Mouse (Mus musculus) kidney, postnatal 10 days (tissue): ENCODE data around the gene Plekhm3.
A peak's percentile ranks its signal among the peaks of the same experiment; 100 is the strongest.

Experiments used
- DNase-seq: peaks from one replicate; pipeline ENCODE4 v3.0.0; 2021; ENCODE audit warnings: mixed read lengths

The Plekhm3 gene

DNA sequence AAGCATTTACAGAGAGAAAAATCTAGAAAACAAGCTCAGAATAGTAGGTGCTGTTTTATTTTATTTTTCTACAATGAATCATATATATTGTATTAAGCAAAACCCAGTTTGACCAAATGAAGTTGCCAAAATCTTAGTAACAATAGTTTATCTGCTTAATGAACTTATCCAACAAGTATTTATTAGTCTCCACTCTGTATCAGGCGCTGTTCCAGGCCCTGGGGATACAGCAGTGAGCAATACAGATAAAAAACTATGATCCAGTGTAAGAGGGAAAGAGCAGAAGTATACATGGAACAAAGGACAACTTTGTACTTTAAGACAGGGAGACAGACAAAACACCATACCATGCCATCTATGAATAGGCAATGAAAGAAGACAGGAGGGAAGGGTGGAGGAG lies 81.5 kb downstream of the Plekhm3 start:
- no peak for DNase-seq

DNA sequence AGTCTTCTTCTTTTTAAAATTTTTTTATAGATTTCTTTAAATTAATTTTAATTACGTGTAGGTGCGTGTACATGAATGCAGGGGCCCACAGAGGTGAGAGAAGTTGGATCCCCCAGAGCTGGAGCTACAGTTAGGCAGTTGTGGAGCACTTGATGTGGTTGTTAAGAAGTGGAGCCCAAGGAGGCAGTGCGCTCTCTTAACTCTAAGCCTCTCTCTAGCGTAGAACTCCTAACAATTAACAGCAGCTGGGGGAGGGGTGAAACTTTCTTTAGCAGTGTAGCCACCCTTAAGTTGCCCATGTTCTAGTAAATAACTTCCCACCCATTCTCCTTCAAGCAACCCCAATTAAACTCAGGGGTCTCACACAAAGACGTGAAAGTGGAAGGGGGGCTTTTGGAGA lies 84.7 kb downstream of the Plekhm3 start:
- DNase-seq = no peak

DNA sequence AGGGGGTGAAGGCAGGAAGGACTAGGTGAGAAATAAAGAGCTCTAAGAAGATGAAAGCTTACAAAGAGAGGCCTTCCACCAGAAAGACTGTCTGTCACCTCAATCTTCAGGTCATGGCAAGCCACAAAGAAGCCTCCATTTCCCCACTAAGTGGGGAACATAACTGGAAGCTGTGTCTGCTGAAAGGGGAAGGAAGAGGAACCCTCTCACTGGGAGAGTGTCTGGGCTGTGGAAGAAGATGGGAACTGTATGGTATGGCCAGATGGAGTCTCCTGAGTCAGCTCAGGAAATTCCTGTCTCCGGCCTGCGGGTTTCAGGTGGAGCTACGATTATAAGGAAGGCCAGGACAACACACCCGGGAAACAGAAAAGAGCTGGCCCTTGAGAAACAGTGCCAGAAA lies 88.9 kb downstream of the Plekhm3 start:
- no peak for DNase-seq

DNA sequence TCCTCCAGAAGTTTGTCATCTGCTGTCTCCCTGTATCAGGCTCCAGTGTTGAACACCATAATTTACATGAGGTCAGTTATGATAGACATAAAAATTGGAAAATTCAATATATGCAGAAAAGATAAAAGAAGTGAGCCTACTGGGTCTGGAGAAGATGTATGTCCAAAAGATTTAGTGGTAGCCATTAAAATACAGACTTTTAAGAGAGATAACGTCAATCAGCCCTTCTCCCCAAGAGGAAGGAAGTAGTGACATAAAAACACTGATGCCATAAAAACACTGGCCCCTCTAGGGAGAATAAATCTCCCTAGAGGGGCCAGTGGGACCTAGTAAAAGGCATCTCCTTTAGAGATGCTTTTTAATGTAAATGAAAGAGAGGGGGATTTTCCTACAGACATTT lies 90.5 kb downstream of the Plekhm3 start:
- no peak for DNase-seq

DNA sequence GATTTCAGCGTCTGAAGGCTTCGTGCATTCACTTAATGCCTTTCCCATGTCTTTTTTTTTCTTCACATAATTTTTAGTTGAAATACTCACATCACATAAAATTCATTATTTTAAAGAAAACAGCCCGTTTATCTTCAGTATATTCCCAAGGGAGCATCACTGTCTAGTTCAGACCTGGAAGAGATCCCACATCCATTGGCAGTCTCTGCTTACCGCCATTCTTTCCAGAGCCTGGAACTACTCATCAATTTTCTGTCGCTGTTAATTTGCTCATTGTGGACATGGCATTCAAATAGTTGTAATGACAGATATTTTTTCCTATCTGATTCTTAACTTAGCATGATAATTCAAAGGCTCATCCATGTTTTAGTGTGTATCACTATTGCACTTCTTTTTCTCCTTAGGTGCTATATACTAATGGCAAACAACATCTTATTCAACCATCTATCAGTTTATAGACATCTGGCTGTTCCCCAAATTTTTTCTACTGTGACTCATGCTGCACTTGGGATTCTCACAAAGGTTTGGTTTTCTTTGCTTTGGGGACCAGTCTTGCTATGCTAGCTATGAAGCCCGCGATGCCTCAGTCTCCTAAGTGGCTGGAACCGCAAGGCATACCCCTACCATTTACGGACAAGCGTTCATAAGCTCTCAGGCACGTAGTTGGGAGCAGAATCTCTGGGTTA lies 96.2 kb downstream of the Plekhm3 start:
- no peak for DNase-seq

DNA sequence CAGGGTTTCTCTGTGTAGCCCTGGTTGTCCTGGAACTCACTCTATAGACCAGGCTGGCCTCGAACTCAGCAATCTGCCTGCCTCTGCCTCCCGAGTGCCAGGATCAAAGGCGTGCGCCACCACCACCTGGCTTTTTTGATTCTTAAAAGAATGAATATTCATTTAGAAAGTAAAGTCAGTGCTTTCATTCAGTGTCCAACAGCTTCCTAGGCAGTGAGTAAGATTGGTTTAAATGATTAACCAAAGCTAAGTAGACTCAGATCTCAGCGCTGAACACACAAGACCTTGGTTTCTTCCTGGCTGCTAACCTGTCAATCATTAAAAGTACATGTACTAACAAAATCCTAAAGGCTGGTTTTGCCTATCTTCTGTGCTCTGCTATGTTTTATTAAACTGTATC lies 96.8 kb downstream of the Plekhm3 start:
- no peak for DNase-seq

DNA sequence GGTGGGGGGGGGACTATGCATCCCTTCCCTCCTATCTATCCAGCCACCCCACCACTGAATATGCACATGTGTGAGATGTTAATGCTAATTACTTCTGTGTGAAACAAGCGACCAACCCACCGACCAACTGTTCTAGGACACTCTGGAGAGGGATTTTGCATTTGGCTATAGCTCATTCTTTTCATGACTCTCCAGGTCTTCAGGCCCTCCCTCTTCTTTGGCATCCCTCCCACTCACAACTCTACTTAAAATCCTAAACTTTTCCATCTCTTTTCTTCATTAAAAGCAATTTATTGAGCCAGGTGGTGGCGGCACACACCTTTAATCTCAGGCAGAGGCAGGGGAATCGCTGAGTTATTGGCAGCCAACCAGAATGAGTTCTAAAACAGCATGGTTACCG lies 101.8 kb downstream of the Plekhm3 start:
- DNase-seq = no peak

DNA sequence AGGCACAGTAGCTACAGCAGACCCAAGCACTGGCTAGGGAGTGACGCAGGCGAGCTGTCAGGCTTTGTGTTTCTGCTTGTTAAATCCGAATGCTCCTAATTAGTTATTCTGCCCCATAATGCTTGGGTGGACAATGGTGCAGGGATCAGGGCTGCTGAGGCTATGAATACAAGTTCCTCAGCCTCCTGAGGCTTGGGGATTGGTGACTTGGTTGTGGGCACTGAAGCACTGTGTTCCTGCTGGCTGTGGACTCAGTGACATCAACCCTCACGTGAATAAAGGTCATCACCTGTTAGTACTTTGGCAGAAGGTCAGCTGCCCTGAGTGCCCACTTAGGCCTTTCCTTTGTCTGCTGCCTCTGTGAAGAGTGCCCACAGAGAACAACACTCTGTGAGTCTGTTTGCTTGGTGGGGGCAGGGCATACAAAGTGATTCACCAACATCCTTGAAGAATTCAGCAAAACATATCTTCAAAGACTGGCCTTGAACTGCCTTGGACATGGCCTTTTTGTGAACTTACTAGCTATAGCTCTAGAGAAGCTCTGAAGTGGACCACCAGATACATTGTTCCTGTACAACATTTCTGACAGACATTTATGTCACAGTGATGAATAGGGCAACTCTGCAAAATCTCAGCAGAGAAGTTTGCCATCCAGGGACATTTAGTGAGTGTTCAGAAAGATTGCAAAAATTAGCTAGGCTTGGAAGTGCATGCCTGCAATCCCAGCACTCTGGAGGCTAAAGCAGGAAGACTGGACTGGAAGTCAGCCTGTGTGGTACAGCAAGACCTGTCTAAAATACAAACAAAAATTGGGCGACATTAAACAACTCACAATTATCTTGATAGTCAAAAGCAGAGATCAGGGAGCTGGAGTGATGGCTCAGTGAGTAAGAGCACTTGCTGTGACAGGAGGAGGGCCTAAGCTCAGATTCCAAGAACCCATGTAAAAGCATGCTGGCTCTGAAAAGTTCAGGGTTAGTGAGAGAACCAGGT lies 102.6 kb downstream of the Plekhm3 start:
- no peak for DNase-seq

DNA sequence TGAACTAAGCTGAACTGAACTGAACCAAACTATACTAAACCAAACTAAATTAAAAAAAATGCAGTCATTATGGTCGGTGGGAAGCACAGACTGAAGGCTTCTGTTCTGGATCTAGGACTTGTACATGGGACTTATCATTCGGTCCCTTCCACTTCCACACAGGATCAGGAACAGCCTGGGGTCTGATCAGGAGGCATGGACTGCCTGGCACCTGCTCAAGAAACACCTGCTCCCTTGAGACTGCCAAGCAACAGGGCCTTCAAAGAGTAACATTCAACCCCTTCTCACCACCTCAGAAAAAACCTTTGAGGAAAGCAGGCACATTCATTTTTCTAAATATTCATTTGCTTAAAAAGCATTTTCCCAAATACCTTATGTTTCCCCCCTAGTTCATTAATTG lies 103.4 kb downstream of the Plekhm3 start:
- no peak for DNase-seq

DNA sequence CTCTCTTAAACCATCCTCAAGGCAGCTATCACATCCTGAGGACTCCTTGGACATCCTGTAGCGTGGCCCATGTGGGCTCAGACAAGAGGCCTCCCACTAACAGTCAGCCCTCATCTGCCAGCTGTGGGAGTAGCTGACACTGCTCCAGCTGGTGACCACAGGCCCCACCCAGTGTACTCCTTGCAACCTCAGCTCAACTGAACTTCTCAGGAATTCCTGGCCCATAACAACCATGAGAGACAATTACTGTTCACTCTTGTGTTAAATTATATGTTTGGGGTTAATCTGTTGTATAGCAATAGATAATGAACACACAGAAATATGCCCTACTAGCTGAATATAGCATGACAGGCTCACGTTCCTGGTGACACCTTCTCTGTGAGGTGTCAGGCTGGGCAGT lies 104.4 kb downstream of the Plekhm3 start:
- DNase-seq = peak; percentile 27

DNA sequence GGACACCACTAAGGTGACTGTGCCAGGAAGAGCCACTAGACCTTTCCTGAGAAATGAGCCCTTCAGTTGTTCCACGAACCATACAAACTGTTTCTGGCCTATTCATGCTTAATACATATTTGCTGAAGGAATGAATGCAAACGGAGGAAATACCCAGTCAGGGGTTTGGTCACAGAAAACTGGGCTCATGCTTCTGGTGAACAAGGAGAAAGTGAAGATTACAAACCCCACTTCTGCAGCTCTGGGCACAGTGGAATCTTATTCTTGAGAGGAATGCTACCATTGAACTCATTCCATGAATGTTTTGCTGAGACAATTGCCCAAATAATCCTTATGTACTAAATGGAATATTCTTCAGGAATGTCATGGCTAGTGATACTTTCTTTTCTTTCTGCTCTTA lies 106.3 kb downstream of the Plekhm3 start:
- DNase-seq = no peak

DNA sequence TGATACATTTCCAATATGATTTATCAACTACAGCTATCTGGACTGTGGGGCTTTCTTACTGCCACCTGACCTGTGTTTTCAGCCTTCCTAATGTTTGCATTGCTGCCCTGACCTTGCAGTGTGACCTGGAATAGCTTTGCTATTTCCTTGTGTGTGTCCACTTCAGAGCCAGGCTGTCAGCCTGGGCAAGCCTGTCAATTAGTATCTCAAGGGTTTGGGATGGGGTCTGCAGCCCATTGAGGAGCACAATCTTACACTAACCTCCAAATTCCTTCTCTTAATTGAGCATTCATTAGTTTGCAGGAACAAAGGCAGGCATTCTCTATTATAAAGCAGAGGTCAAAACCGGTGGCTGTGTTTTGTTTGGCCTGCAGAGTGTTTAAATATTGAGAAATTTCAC lies 107.6 kb downstream of the Plekhm3 start:
- no peak for DNase-seq

DNA sequence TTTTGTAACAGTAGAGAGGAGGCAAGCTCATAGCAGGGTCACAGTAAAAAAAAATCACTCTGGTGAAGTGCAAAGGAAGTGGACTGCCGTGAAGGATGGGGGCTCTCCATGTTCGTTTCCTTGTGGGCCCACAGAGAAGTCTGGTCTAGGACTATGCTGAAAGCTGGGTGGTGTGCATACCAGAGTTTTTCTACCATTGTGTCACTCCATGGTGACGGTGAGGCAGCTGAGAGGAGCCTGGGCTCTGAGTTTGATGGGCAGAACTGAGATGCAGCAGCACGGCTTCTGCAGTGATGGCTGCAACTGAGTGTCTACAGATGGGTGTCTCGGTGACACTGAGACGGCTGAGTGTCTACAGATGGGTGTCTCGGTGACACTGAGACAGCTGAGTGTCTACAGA lies 108.5 kb downstream of the Plekhm3 start:
- no peak for DNase-seq

DNA sequence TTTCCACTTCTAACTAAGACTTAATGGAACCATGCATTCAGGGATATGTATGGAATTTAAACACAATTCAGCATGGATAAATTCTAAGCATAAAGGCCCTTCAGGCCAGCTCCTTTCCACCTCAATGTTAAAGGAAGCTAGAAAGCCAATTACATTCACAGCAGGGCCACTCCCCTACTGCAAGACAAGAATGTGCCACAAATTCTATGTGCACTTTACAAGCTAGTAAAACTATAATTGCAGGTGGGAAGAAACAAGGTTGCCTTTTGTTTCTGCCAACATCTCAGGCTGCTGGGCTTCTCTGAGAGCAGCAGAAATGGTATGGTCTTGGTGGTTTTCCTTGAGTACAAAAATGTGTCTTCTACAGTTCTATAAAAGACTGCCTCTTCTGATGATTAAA lies 109.1 kb downstream of the Plekhm3 start:
- DNase-seq = no peak

DNA sequence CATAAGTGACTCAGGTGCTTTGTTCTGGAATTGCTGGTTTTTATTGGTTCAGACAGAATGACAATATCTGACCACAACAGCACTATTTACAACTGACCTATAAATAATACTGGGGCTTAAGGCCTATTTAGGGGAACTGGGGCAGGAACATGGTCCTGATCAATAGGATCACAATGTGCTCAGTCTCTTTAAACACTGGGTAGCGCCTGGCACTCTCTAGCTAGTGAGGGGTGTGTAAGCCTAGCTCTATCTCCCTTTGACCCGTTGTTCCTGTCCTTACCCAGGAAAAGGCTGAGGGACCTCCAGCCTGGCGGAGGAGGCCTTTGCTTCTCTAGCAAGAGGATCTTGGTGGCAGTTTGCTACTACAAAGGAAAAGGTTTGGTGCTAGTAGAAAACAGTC lies 111.6 kb downstream of the Plekhm3 start:
- no peak for DNase-seq

DNA sequence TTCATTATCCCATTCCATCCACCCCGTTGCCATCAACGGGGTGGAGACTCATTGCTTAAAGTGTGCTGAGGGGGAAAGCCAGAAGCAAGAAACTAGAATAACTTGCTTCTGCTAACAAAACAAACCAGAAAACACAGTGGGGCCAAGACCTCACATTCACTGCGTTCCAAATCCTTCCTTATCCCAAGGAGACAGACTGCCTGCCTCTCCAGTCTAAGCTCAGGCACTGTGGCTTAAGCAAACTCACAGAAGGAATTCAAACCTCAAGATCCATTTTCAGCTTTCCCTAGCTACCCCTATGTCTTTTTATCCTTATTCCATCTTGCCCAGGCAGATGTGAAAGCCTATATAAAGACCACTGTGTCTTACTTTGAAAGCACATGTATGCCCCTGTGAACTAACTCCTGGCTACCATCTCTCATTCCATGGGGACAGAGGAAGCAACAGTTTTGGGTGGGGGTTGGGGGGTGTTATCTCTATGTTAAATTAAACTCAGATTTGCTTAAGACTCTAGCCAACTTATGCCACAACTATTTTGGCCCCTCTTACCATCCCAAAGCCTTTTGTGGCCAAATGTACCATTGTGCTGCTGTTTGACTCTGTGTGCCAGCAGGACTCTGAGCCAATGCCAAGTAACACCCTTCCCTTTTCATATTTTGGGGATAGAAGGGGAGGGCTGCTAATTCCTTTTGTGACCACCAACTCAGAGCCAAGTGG lies 112.6 kb downstream of the Plekhm3 start:
- no peak for DNase-seq

DNA sequence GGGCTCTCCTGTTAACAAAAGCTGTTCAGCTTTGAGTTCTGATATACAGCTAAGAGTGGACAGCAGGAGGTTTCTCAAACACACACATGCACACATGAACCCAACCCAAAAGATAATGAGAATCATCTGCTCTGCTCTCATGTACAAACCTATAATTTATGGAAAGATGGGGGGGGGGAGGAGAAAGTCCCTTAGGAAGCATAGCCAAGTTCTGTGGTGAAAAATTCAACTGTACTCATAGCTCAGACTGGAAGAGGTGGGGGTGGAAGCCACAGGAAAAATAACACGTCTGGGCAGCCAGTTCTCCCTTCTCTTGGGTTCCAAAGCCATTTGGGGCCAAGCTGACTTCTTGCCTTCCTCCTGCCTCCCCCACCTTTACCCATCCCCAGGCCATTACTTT lies 115.7 kb downstream of the Plekhm3 start:
- DNase-seq = no peak

DNA sequence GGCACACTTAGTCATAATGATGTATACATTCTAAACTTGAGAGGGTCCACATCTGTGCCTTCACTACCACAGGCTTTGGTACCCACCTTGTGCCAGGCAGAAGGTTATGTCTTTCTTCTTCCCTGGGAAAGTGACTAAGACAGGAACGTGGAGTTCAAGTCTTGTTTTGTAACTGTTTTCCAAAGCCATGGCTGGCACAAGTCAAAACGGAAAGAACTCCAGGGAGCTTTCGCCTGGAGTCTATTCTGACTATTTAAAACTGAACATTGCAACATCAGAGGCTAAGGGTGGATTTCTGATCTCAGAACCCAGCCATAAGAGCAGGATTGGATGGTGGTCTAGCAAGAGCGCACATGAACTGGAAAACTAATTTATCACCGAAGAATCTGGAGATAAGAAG lies 120.0 kb downstream of the Plekhm3 start:
- no peak for DNase-seq

DNA sequence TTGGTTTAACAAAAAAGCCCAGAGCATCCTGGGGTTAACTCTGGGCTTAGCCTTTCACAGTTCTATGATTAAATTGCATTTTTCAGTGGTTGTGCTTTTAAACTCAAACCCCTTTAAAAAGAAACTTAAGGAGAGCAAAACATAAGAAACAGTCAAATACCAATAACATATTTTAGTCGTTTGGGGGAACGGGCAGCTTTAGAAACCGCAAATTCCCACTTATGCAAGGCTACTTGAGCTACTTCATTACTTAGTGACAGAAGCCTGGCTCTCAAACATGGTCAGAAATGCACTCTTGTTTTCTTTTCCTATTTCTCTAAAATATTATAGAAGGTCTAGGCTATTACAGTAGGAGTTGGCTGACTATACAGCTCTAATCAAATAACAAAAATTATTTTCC lies 120.5 kb downstream of the Plekhm3 start:
- DNase-seq = no peak

DNA sequence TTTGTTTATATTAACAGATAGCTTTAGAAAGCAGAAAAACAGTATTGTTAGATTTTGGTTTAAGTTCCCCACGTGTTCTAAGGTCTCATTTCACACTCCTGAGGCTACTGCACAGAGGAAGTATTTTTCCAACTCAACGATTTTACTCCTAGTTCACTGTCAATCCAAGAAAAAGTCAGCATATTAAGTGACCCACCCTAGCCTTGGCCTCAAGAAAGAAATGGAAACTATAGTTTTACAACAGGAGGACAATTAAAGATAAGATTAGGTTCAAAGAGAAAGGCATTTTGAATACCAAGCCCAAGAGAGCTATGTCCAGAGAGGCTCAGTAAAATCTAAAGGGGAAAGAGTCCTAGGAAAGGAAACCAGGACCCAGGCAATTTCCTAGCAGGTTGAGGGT lies 125.1 kb downstream of the Plekhm3 start:
- DNase-seq = no peak

DNA sequence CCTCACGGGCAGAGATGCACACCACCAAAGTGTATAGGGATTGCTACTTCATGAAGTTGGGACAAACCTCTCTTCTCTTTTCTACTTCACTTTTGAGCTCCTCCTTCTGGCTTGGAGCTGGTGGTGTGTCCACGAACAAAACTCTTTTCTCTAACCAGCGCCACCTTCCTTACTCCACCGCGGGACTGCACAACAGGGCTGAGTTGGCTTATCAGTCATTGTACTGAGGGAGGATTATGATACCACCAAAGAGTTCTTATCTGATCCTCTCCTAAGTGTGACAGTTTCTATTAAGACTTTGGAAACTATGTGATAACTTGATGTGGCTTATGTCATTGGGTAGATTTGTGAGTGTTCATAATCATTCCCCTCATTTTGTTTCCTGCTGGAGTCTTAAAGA lies 129.2 kb downstream of the Plekhm3 start:
- no peak for DNase-seq

DNA sequence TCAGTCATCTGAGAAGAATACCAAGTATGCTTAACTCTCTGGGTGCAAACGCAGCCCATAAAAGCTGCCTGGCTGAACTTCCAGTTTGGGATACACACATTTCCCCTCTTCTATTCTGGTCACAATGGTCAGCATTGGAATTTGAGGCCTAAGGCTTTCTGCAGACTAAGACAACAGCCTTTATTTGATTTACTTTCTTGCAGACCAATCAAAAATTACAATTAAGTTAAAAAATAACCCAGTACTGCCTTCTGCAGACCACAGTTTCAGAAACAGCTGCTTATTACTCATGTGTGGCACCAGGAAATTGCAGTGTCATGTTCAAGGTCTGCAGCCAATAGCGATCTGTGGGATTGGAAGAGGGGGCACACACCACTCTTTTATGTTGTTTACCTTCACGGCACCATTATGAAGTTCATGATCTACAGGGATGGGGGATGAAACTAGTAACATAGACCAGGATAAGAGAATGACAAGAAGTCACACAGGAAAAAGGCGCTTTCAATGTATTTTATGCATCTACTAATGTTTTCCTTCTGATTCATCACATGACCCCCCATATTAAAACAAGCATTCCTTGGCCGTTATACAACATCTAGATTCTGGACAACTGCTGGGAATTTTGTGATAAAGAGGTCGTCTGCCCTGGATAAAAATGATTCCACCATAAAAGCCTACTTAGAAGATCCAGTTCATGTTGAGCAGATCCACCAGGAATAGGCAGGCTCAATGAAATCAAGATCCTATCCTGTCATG lies 130.1 kb downstream of the Plekhm3 start:
- peak; percentile 35 for DNase-seq

DNA sequence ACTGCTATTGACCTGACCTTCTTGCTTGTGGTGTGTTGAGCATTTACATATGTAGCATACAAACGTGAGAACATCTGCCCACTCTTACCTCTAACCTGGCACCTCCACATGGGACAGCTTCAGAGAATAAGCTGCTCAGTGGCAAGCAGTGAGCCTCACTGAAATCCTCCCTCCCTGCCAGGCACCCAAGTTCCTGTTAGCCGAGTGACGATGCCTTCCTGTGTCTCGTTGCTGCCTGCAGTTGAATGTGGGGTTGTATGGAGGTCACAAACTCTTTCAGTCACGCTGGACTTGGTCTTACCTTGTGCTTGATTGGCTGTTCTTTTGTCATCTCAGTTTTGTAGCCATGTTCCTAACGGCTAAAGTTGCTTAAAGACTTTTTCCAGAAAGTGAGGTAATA lies 133.1 kb downstream of the Plekhm3 start:
- DNase-seq = no peak
